Mouse (Mus musculus) right cerebral cortex, postnatal 14 days (tissue): ENCODE measurements around the gene Crybg1.
A peak's percentile ranks its signal among the peaks of the same experiment; 100 is the strongest.
"Not testable (repeated sequence)": the region's sequence is repeated elsewhere in the genome, so short reads cannot be mapped to it uniquely, and the experiment has no call there.

Experiments
- DNase-seq: peaks from one replicate; pipeline ENCODE4 v3.0.0; 2022

Gene Crybg1

DNA sequence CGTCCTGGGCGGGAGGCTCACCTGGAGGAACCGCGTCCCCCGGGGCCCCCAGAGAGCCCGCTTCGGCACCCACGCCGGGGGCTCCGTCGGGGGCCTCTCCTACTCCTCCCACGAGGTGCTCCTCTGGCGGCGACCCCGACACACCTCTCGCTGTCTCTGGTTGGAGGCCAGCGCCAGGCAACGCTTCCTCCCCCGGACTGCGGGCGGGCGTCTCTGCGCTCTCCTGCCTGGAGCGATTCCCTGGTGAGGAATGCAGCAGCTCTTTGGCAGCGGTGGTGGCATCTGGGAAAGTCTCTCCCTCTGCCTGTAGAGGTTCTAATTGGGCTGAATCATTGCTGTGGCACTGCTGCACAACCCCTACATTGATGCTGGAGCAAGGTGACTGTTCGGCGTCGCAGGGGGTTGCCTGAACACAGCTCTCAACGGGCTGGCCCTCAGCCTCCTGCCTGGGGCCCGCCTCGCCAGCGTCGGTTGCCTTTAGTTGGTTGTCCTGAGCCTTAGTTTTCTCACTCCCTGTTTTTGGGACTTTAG lies 144.4 kb downstream of the Crybg1 start:
- DNase-seq, result no peak

GRCm38 (mm10) chr10:44003551-44004151 lies 145.0 kb downstream of the Crybg1 start:
- peak; percentile 39 for DNase-seq

- no peak for DNase-seq
These were observed 145.6 kb downstream of the Crybg1 start for GRCm38 (mm10) chr10:44002995-44003524.

DNA sequence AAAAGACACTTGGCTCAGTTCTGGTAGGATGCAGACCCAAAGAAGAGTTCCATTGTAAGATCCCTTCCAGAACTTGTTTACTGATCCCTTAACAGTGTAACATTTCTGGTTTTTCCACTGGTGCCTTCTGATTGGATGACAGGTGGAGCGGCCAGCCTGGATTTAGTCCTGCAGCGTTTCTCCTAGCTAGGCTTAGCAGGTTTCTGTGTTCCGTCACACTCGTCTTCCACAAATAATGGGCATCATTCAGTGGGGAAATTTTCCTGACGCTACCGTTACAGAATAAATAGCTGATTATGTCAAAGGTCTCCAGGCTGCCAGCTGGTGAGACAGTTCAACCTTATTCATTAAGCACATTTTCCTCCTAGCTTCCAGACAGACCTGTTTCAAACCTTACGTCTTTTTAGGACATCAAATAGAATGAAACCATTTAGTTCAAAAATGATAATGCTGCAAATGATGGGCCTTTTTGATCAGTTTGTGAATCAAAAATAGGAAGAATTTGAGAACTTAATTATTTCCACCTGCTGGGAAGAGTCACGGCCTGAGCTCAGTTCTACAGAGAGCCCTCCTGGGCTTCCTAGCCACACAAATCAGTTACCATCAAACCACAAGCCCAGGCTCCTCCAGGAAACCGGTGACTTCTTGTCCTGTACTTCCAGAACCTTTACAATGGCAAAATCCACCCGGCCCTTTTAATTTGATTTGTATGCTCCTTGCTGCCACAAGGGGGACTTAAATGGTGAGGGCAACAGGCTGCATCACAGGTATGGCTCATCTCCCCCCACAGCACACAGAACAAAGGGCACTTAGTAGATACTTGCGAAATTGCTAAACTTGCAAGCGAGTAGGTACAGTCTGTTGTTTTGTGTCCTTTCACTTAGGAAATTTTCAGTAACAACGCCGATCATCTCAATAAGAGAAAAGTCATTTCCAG lies 146.4 kb downstream of the Crybg1 start:
- DNase-seq, result no peak

DNA sequence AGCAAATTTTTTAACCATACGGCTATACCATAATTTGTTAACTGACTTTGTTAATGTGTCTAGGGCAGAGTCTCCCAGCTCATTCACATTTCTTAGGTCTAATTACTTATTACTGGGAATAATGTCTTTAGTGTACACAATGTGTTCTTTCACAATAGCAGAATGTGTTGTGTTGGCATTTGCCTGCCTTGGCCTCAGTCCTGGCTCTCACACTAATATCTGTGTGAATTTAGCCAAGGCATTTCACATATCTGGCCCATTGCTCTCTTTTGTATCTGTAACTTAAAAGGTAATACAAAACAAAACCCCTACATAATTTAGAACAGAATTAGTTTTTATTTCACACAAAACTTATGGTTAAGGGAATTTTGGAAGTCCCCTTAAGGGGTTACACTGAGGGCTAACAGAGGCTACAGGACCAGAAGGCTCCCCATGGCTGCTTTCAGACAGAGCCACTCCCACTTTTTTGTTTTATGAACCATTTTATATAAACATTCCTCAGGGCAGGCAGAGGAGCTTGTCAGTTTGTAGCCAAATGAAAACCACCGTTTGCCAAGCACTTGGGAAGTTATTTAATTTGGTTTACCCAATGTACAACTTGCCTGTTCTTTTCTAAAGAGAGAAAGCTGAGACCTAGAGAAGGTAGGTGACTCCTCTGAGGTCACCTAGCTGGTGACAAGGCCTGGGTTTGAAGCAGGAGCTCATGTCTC lies 148.3 kb downstream of the Crybg1 start:
- DNase-seq, result no peak

GRCm38 (mm10) chr10:43998503-43999082 lies 150.1 kb downstream of the Crybg1 start:
- no peak for DNase-seq

DNA sequence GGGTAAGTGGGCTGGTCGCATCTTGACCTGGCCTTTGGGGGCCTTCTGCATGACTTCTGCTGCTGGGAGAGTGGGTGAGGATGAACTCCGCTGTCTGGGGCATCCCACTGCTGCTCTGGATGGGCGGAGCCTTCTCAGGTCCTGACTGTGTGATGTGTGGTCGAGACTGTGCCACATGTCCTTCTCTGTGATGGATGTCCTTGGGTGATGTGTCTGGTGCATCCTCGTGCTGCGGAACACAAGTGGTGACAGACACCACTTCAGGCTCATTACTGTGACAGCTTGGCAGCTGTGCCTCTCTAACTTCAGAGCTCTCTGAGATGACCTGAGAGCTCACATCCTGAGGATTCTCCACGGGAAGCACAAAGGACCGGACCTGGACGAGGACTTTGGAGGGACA lies 150.6 kb downstream of the Crybg1 start:
- DNase-seq, result no peak

DNA sequence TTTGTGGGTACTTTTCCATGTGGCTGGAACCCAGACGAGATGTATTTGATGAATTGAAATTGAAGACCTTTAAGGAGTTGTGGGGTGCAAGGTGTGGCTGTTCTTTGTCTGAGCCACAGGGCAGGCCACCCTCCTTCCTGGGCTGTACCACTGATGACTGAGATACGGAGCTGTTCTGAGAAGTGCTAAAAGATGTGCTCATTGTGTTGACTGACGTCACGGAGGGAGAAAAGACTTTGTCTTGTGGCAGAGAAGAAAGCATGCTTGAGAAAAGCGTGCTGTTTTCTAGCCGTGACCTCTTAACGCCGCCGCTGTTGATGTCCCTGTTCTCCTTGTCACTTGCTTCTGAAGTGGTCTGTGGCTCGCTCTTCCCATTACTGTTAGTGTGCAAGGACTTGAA lies 151.4 kb downstream of the Crybg1 start:
- DNase-seq, result no peak

DNA sequence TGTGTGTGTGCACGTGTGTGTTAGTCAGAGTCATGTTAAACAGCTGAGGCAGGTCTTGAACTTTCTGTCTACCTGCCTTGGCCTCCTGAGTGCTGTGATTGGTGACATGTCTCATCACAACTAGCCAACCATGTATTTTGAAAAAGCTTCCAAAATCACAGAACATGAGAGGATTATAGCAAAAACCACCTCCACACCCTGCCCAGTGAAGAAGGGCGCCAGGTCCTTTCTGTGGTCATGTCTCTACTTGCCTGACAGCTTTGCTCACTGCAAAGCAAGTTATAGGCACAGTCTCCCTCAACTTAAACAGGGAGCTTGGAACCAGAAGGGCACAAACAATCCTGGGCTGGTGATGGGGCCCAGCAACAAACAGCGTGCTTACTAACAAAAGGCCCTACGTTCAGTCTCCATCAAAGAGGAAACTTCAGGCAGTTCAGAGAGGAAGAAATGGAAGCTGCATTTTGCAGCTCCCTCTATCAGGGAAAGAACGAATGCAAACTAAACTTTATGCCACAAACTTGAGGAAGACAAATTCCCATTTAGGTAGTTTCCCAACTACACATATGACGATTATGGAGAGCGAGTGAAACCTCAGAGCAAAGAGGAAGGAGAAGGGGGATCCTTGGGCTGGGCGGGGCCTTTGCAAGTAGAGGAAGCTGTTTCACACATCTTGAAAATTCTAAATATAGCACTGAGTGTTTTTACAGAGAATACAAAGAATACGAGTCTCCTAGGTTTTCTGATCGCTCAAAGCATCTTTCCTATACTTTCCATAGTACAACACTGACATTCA lies 152.6 kb downstream of the Crybg1 start:
- DNase-seq, result no peak

GRCm38 (mm10) chr10:43993198-43993597 lies 155.5 kb downstream of the Crybg1 start:
- no peak for DNase-seq

DNA sequence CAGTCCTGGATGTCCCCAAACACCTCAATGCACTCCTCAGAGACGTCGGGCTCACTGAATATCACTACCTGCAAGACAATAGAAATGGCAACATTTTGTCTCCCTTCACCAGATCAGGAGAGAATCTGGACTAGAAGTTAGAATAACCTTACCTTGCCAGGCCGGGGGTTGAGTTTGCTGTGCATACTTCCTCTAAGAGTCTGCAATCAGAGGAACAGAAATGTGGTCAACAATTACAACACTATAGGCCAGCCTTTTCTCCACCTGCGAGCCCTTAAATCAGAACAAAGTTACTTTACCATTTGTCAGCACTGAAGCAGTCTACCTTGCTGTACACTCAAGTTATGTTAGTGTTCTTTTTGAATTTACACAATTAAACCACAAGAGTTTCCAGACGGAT lies 156.1 kb downstream of the Crybg1 start:
- DNase-seq, result no peak

DNA sequence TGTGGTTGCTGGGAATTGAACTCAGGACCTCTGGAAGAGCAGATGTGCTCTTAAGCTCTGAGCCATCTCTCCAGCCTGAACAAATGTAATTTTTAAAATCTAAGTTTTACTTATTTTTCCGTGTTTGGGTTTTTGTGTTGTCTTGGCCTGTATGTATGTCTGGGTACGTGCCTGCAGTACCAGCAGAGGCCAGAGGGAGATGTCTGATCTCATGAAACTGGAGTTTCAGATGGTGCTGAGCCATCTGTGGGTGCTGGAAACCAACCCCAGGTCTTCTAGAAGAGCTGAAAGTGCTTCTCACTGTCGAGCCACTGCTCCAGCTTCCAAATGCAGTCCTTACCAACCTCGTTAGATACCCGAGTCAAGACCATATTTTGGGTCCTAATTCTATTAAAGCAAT lies 157.4 kb downstream of the Crybg1 start:
- DNase-seq, result no peak

DNA sequence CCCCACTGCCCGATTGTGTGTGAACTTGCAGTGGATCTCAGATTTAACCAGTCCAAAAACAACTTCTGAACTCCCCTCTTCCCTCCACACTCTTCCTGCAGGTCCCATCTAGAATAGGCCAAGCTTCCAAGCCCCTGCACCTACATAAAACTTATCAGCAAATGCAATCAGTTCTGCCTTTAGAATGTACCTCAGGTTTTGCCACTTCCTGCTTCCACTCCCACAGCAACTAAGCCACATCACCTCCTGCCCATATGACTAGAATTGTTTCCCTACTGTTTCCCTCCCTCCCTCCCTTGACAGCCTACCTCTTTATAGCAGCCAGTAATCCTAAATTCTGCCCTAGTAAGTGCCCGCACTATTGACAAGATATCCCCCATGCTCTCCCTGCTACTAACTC lies 164.8 kb downstream of the Crybg1 start:
- no peak for DNase-seq

DNA sequence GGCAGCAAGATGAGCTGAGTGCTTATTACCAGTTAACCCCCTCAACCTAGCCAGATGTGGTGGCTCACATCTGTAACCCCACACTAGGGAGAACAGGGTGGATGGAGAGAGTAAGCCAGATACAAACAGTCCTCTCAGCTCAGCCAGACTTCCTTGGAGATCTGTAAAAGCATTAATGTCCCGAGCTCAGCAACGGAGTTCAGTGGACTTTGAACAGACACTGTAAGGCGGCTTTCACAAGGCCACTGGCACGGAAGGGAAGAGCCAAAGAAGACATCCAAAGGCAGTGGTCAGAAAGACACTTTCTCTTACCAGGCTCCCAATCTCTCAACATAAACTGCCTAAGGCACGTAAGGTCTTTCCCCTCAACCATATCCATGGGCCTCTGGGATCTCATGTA lies 165.4 kb downstream of the Crybg1 start:
- no peak for DNase-seq

DNA sequence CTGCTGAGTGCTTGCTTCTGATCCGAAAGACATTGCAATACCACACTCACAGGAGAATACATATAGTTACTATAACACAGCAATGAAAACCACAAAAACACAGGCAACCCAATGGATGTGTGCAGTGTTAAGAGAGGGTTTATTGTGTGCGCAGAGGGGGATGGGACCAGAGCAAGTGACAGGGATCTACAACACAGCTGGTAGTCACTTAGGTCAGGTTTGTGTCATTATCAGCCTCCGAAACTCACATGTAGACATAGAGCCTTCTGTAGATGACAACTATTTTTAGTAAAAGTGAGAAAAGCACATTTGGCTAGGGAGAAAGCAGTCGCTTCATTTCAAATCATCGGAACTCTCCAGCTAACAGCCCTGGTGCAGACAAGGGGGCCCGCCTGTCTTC lies 166.2 kb downstream of the Crybg1 start:
- DNase-seq, result no peak

DNA sequence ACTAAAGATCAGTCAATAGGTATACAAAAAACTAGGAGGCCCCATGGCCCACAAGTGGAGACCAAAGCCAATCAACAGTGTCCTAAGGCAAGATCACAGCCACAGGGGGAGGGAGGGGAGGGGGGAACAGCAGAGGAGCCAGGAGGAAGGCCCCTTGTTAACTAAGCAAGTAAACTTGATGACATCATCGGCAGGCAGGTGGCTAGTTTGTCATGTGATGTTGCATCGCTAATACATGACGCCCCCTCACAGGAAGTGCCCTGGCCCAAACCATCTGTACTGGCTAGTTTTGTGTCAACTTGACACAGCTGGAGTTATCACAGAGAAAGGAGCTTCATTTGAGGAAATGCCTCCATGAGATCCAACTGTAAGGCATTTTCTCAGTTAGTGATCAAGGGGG lies 167.9 kb downstream of the Crybg1 start:
- not testable (repeated sequence) for DNase-seq

DNA sequence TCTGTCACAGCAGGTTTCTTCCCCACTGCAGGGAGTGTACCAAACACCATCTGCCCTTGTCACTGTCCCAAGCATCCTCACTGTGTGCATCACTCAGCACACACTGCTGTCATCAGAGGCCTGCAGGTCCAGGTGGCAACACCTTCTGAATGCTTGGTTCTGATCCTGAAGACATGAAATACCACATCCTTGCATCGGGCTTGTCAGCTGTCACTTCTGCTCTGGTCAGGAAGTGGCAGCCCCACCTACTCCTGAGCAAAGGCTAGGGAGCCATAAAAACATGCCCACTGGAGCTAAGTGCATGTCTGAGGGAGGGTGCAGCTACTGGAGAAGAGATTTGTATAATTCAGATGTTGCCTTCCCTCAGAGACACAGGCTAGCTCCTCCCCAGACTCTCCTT lies 168.6 kb downstream of the Crybg1 start:
- DNase-seq, result no peak

GRCm38 (mm10) chr10:43977353-43977752 lies 171.3 kb downstream of the Crybg1 start:
- DNase-seq, result no peak

DNA sequence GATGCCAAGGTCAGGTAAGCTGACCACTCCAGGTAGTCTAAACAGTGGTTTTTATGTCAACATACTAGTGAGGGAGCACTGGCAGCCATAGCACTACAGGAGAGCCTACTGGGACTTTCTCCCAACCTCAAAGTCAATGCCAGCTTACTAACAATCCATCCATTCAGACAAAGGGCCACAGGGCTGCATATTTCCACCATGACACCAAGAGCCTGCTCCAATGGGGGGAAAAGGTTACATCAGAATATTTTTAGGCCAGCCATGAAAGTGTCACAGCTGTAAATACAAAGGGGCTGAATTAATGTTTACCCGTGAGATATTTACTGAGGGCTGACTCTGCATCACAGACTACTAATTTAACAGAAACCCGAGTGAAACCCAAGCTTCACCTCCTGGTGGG lies 175.4 kb downstream of the Crybg1 start:
- no peak for DNase-seq

- no peak for DNase-seq
These were observed 183.7 kb downstream of the Crybg1 start for GRCm38 (mm10) chr10:43964943-43965342.

- peak; percentile 56 for DNase-seq
These were observed 194.7 kb downstream of the Crybg1 start for GRCm38 (mm10) chr10:43953942-43954341.

DNA sequence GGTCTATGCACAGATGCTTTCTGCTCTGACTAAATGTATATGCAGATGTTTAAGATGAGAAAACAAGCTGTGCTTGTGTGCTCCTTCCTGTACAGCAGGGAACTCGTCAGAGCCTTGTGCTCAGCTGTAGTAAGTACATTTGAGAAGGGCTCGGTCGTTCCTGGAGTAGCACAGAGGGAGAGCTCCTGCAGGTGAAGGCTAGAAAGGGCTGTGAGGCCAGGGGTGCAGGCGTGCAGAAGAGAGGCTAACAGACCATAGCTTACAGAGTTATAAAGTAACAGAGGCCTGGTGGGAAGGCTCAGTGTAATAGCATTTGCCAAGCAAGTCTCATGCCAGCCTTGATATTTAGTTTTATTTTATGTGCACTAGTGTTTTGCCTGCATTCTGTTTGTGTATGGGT lies 203.2 kb downstream of the Crybg1 start:
- no peak for DNase-seq
